Mouse (Mus musculus): ENCODE results near the gene Tas2r138. TPM values are rescaled to one million over a fixed set of nuclear protein-coding genes. Genes with fewer than 3 reads are reported as not detected.
"Not testable (repeated sequence)": the region's sequence is repeated elsewhere in the genome, so short reads cannot be mapped to it uniquely, and the experiment has no call there.

Gene Tas2r138
- total RNA-seq (2015): not detected in 2 replicates
- not detected in 2 replicates for total RNA-seq (2017)

GRCm38 (mm10) chr6:40613260-40613852, at the start of gene Tas2r138:
TSS of gene Tas2r138 (minus strand) at chr6:40613310.
- peak; percentile 57; the same call in 1 of the 2 replicates for ATAC-seq (replicated peaks; ENCODE audit: poor library complexity)

DNA sequence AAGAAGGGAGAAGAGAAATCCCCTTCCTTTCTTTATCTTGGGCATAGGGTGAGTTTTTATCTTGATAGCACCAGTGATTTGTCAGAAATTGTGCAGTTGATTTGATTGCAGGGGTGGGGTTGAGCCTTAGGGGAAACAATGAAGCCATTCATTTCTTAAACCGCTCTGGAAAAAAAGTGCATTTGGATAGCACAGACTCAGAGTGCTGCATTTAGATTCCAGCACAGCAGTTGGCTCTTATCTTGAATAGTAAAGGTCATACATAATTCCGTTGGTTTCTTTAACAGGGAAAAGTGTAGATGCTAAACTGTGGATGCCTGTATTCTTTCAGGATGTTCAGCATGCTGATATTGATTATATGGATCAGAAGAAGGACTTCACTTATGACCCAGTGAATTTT, 47.8 kb upstream of the Tas2r138 start:
- no peak for ATAC-seq (replicated peaks; ENCODE audit: poor library complexity)

- ATAC-seq (replicated peaks; ENCODE audit: poor library complexity): no peak
Measured at GRCm38 (mm10) chr6:40650953-40651352, 37.8 kb upstream of the Tas2r138 start.

GRCm38 (mm10) chr6:40645701-40646100, 32.6 kb upstream of the Tas2r138 start:
- ATAC-seq (replicated peaks; ENCODE audit: poor library complexity): no peak

- peak; percentile 87 for ATAC-seq (replicated peaks; ENCODE audit: poor library complexity)
Measured at GRCm38 (mm10) chr6:40640710-40641538, 27.8 kb upstream of the Tas2r138 start.

DNA sequence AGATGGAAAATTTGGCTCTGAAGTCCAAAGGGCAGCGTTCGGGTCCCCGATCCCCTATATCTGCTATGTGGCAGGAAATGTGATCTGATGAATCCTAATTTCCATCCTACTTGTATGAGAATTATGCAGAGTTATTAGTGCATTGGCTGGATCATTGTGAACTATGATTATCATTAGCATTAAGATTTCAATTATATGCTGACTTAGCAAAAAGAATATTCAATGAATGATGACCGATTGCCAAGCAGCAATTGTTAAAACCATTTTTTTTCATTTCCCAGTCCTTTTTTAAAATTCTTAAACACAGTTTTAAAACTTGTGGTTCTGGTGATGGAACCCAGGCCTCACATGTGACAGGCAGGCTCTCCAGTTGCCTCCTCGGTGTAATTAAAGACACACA, 24.6 kb upstream of the Tas2r138 start:
- no peak for ATAC-seq (replicated peaks; ENCODE audit: poor library complexity)

GRCm38 (mm10) chr6:40635559-40635958, 22.4 kb upstream of the Tas2r138 start:
- ATAC-seq (replicated peaks; ENCODE audit: poor library complexity): no peak

GRCm38 (mm10) chr6:40634640-40635071, 21.5 kb upstream of the Tas2r138 start:
- ATAC-seq (replicated peaks; ENCODE audit: poor library complexity): no peak

DNA sequence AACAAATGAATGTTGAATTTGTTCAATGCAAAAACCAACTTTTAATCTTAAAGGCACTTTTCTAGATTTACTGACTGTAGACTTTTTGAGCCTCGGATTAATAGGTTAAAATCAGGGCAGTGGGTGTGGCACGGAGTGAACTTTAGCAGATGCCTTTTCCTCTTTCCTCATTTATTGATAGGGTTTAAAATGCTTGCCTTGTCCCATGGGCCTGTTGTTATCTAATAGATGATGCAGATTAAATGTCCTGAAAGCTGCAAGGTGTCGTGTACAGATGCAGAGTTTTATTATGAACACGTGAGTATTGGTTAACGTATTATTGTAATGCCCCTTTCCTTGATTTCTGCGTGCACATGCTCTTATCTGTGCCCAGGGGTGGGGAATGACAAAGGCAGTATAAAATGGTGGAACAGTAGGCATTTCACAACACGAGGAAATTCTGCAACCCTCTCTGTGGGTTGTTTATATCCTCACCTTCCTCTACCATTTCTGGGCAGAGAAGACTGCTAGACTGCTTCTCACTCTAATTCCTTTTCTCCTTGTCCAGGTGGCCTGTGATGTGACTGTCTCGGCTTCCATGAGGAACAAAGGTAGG, 15.4 kb upstream of the Tas2r138 start, which contains the start of gene Mgam:
Gene Mgam, plus strand, starts transcription at position 426 of the 595 bp plus-strand sequence.
- peak; percentile 85 for ATAC-seq (replicated peaks; ENCODE audit: poor library complexity)

- no peak for ATAC-seq (replicated peaks; ENCODE audit: poor library complexity)
Measured at GRCm38 (mm10) chr6:40626111-40626510, 13.0 kb upstream of the Tas2r138 start.

DNA sequence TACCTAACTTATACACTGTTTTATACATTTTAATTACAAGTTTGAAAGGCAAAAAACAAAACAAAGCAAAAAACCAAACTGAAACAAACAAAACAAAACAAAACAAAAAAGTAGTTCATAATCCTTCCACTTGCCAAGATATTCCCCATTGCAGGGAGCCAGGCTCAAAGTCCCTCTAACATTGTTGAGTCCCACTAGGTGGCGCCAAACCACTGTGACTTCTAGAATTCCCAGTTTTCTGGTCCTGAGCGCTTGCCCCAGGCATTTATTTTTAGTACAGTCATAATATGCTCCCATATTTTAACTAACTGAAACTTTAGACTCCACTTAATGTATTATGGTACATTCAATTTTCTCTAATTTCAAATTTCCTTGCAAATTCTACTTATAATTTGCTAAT, 4.9 kb upstream of the Tas2r138 start:
- ATAC-seq (replicated peaks; ENCODE audit: poor library complexity): peak; percentile 82; the same call in 1 of the 2 replicates

GRCm38 (mm10) chr6:40610244-40610643, 2.9 kb downstream of the Tas2r138 start:
- no peak for ATAC-seq (replicated peaks; ENCODE audit: poor library complexity)

GRCm38 (mm10) chr6:40607431-40607830, 5.7 kb downstream of the Tas2r138 start:
- ATAC-seq (replicated peaks; ENCODE audit: poor library complexity): no peak

- ATAC-seq (replicated peaks; ENCODE audit: poor library complexity): not testable (repeated sequence)
Measured at GRCm38 (mm10) chr6:40598546-40598945, 14.6 kb downstream of the Tas2r138 start.

- peak; percentile 99 for ATAC-seq (replicated peaks; ENCODE audit: poor library complexity)
Measured at GRCm38 (mm10) chr6:40594804-40595550, 18.1 kb downstream of the Tas2r138 start.

GRCm38 (mm10) chr6:40588346-40588745, 24.8 kb downstream of the Tas2r138 start:
- peak; percentile 85 for ATAC-seq (replicated peaks; ENCODE audit: poor library complexity)

- peak; percentile 60 for ATAC-seq (replicated peaks; ENCODE audit: poor library complexity)
Measured at GRCm38 (mm10) chr6:40585645-40586044, 27.5 kb downstream of the Tas2r138 start, which contains the start of gene Clec5a. TSS of gene Clec5a (minus strand) at chr6:40585821.

GRCm38 (mm10) chr6:40584336-40584735, 28.8 kb downstream of the Tas2r138 start:
- peak; percentile 76 for ATAC-seq (replicated peaks; ENCODE audit: poor library complexity)

GRCm38 (mm10) chr6:40576305-40576704, 36.8 kb downstream of the Tas2r138 start:
- ATAC-seq (replicated peaks; ENCODE audit: poor library complexity): peak; percentile 89

DNA sequence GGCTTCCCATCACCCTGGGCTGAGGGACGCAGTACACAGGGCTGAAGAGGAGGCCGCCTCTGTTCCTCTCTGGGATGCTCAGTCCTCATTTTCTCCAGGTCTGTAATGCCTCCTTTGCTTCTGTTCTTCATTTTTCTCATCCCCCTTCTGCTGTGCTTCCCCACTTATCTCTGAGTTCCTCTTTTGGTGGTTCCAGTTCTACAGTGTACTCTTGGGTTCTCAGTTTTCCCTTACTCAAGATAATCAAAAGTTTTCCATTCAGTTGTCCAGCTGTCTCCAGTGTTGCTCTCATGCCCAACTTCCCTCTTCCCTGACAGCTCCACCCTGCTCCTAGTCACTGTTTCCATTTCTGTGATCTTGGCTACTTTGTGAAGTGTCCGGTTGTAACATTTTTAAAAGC, 39.5 kb downstream of the Tas2r138 start:
- ATAC-seq (replicated peaks; ENCODE audit: poor library complexity): peak; percentile 71

DNA sequence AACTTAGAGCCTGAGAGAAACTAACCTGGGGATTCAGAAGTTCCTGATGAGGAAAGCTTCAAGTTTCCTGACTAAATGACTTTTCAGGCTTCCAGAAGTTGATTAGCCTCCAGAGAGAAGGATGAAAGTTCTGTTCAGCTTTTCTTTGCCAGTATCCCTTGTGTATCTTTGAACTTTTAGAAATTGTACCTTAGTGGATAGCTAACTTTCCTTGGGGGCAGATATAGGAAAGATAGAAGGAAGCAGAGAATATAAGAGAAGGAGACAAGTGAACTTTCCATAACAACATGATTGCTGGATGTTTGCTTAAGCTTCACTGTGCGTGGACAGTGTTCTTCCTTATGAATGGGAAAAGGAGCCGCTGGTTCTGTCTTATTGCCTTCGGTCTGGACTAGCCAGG, 43.9 kb downstream of the Tas2r138 start, which contains the start of gene Olfr460:
Gene Olfr460, plus strand, starts transcription at position 301 of the 400 bp plus-strand sequence.
- ATAC-seq (replicated peaks; ENCODE audit: poor library complexity): no peak

Data from megakaryocyte progenitor cell, adult 5-6 weeks (primary cell).